Mouse (Mus musculus) liver, embryonic 14.5 days (tissue): ENCODE measurements around the gene Prrxl1. TPM values are rescaled to one million over a fixed set of nuclear protein-coding genes. Genes with fewer than 3 reads are reported as not detected.

ENCODE experiments used
- ATAC-seq: fragments of 200-750 bp; cut with Nextera tagmentation; 2 replicates; pipeline ENCODE4 v1.8.0; 2017; ENCODE audit warnings: moderate number of reproducible peaks, mild to moderate bottlenecking, moderate library complexity; ENCODE audit not compliant: insufficient read depth
- DNase-seq, 3 experiments: peaks; one replicate each; pipeline ENCODE4 v3.0.0-alpha.2; 2012 to 2013; ENCODE audit warnings: low read depth in 3 of 3, low spot score in 3 of 3
- H3K27ac ChIP-seq: fragments of 300-500 bp; sonication (generic); 2 replicates; pipeline ENCODE4 v1.5.1; 2014; ENCODE audit warnings: moderate library complexity, mild to moderate bottlenecking, control low read depth, inconsistent platforms
- H3K27me3 ChIP-seq: fragments of 300-500 bp; sonication (generic); 2 replicates; pipeline ENCODE4 v1.6.1; 2014; ENCODE audit warnings: mild to moderate bottlenecking, low read length, moderate library complexity; ENCODE audit not compliant: control insufficient read depth, insufficient read depth
- H3K36me3 ChIP-seq: fragments of 300-500 bp; sonication (generic); replicated peaks from 2 replicates; pipeline ENCODE4 v1.6.1; 2014; ENCODE audit warnings: low read depth; ENCODE audit not compliant: control insufficient read depth, insufficient read depth
- H3K4me1 ChIP-seq, 2 experiments: fragments of 200-500 bp in 1 of 2; fragments of 300-500 bp in 1 of 2; sonication (generic) in 1 of 2; replicated peaks; 2 replicates each; pipeline ENCODE4 v1.6.1; 2012 to 2014; ENCODE audit warnings: antibody characterized with exemption in 1 of 2, inconsistent platforms in 1 of 2, low read length in 1 of 2; ENCODE audit not compliant: control insufficient read depth in 2 of 2, insufficient read depth in 2 of 2
- H3K4me2 ChIP-seq: fragments of 300-500 bp; sonication (generic); 2 replicates; pipeline ENCODE4 v1.6.1; 2014; ENCODE audit warnings: low read depth, mild to moderate bottlenecking, control low read depth, moderate library complexity
- H3K4me3 ChIP-seq, 2 experiments: fragments of 200-500 bp in 1 of 2; fragments of 300-500 bp in 1 of 2; sonication (generic) in 1 of 2; 2 replicates each; pipeline ENCODE4 v1.5.1; 2012 to 2014; ENCODE audit warnings: low read depth in 2 of 2, low read length in 2 of 2, mild to moderate bottlenecking in 2 of 2, control low read depth in 1 of 2, inconsistent platforms in 1 of 2, moderate library complexity in 1 of 2; ENCODE audit not compliant: insufficient read depth in 1 of 2
- H3K9ac ChIP-seq: fragments of 300-500 bp; sonication (generic); replicated peaks from 2 replicates; pipeline ENCODE4 v1.6.1; 2014; ENCODE audit warnings: mild to moderate bottlenecking, control low read depth, moderate library complexity
- H3K9me3 ChIP-seq: fragments of 300-500 bp; sonication (generic); 2 replicates; pipeline ENCODE4 v1.6.1; 2016; ENCODE audit warnings: low read length, mixed read lengths; ENCODE audit not compliant: control insufficient read depth
- CTCF ChIP-seq: IDR thresholded peaks from 2 replicates; pipeline ENCODE4 v1.5.1; 2016; ENCODE audit warnings: antibody characterized with exemption, low read depth, control low read depth
- EP300 ChIP-seq: IDR thresholded peaks from 2 replicates; pipeline ENCODE4 v1.6.1; 2016; ENCODE audit warnings: antibody characterized with exemption, low read depth
- whole genome bisulfite sequencing: fragments of 180-500 bp; shearing (Covaris S2); extraction: QIAGEN DNeasy Blood & Tissue Kit; methylation state at CpG from one replicate; pipeline ENCODE4 v1.1.7; 2014; ENCODE audit not compliant: insufficient replicate concordance; 5-methylcytosine and 5-hydroxymethylcytosine counted together
- polyA plus RNA-seq, 2 experiments: library from polyadenylated mRNA; depleted of rRNA in 1 of 2; stranded (reverse) in 1 of 2; unstranded in 1 of 2; fragments of >200 nt; fragmentation: Nextera tagmentation in 1 of 2; extraction: Ambion mirVana in 1 of 2; gene quantifications; 2 replicates each; pipeline versions ENCODE4 v1.2.1 to v1.2.3; 2012 to 2014

The Prrxl1 gene
- polyA plus RNA-seq, 2 experiments = not detected

DNA sequence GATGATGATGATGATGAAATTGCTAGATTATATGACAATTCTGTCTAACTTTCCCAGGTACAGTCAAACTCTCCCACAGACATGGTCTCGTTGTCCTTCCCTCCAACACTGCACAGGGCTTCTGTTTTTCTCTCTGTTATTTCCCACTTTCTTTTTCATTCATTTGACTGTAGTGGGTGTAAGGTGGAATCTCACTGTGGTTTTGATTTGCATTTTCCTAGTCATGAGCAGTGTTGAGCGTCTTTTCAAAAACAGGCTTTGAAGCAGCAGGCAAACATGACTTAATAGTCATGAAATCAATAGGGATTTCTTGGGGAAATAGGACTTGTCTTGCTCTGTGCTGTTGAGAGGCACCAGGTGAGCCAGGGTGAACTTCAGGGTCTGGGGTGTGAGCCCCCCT, 97.1 kb downstream of the Prrxl1 start:
- H3K9me3 ChIP-seq = no peaks in the 10 kb centered on the region
- H3K4me1 ChIP-seq = no peaks in the 10 kb centered on the region
- H3K27ac ChIP-seq = no peak overlapping the region
- H3K4me3 ChIP-seq = no peak overlapping the region
- no peak for DNase-seq
- TF ChIP-seq CTCF = no peak
- no peak for TF ChIP-seq EP300
- WGBS = 56% methylated on average over 2 of the region's 2 CpGs
- no peak overlapping the region for H3K4me2 ChIP-seq
- ATAC-seq = no peak
- no peaks in the 10 kb centered on the region for H3K36me3 ChIP-seq
- no peaks in the 10 kb centered on the region for H3K27me3 ChIP-seq
- H3K9ac ChIP-seq = no peak overlapping the region

GRCm38 (mm10) chr14:32697774-32698173, 98.6 kb downstream of the Prrxl1 start:
- TF ChIP-seq CTCF (no peak), EP300 (no peak)
- H3K4me1 ChIP-seq = no peaks in the 10 kb centered on the region
- H3K9me3 ChIP-seq = no peaks in the 10 kb centered on the region
- 54% methylated on average over 8 of the region's 8 CpGs for WGBS
- no peaks in the 10 kb centered on the region for H3K36me3 ChIP-seq
- H3K9ac ChIP-seq = no peak overlapping the region
- H3K27ac ChIP-seq = no peak overlapping the region
- DNase-seq (no peak), ATAC-seq (no peak)
- no peak overlapping the region for H3K4me2 ChIP-seq
- no peak overlapping the region for H3K4me3 ChIP-seq
- H3K27me3 ChIP-seq = no peaks in the 10 kb centered on the region

- no peak overlapping the region for H3K9ac ChIP-seq
- H3K36me3 ChIP-seq = no peaks in the 10 kb centered on the region
- WGBS = 12% methylated on average over 3 of the region's 3 CpGs
- TF ChIP-seq EP300 = no peak
- no peak for TF ChIP-seq CTCF
- H3K4me3 ChIP-seq = no peak overlapping the region
- H3K27me3 ChIP-seq = no peaks in the 10 kb centered on the region
- DNase-seq (no peak), ATAC-seq (no peak)
- no peaks in the 10 kb centered on the region for H3K4me1 ChIP-seq
- no peak overlapping the region for H3K4me2 ChIP-seq
- no peaks in the 10 kb centered on the region for H3K9me3 ChIP-seq
- H3K27ac ChIP-seq = no peak overlapping the region
Measured at GRCm38 (mm10) chr14:32698556-32698955, 99.3 kb downstream of the Prrxl1 start.

Other genes starting within 250 kb of the Prrxl1 start
- gene 1700024G13Rik, start 211.0 kb upstream of the Prrxl1 start, polyA plus RNA-seq (2012; rRNA removed) = not detected in 2 replicates
- not detected in 2 replicates for gene 1700024G13Rik, start 211.0 kb upstream of the Prrxl1 start, polyA plus RNA-seq (2014; fragmentation: Nextera tagmentation; extraction: Ambion mirVana)
- gene Slc18a3, start 134.6 kb upstream of the Prrxl1 start, polyA plus RNA-seq (2012; rRNA removed) = not detected in 2 replicates
- not detected in 2 replicates for gene Slc18a3, start 134.6 kb upstream of the Prrxl1 start, polyA plus RNA-seq (2014; fragmentation: Nextera tagmentation; extraction: Ambion mirVana)
- gene Chat, start 133.4 kb upstream of the Prrxl1 start, polyA plus RNA-seq (2012; rRNA removed) = not detected in 2 replicates
- gene Chat, start 133.4 kb upstream of the Prrxl1 start, polyA plus RNA-seq (2014; fragmentation: Nextera tagmentation; extraction: Ambion mirVana) = not detected in 2 replicates
- 2.5 and 3.4 TPM in 2 replicates for gene Ercc6, start 85.9 kb upstream of the Prrxl1 start, polyA plus RNA-seq (2012; rRNA removed)
- 5.4 and 6.5 TPM in 2 replicates for gene Ercc6, start 85.9 kb upstream of the Prrxl1 start, polyA plus RNA-seq (2014; fragmentation: Nextera tagmentation; extraction: Ambion mirVana)
- not detected in 2 replicates for gene 3425401B19Rik, start 85.9 kb downstream of the Prrxl1 start, polyA plus RNA-seq (2012; rRNA removed)
- not detected in 2 replicates for gene 3425401B19Rik, start 85.9 kb downstream of the Prrxl1 start, polyA plus RNA-seq (2014; fragmentation: Nextera tagmentation; extraction: Ambion mirVana)
- gene Tmem273, start 186.6 kb downstream of the Prrxl1 start, polyA plus RNA-seq (2012; rRNA removed) = 1.3 and 1.5 TPM in 2 replicates
- gene Tmem273, start 186.6 kb downstream of the Prrxl1 start, polyA plus RNA-seq (2014; fragmentation: Nextera tagmentation; extraction: Ambion mirVana) = 0.94 and 1.4 TPM in 2 replicates
- 0.02 and 0.05 TPM in 2 replicates for gene Fam170b, start 234.6 kb downstream of the Prrxl1 start, polyA plus RNA-seq (2012; rRNA removed)
- not detected in 2 replicates for gene Fam170b, start 234.6 kb downstream of the Prrxl1 start, polyA plus RNA-seq (2014; fragmentation: Nextera tagmentation; extraction: Ambion mirVana)